8 mouse cellular contexts compared by ENCODE assay signal in genomic region chr9:71215248-71216035, GRCm38 (mm10). TPM values are rescaled to one million over a fixed set of nuclear protein-coding genes. Genes with fewer than 3 reads are reported as not detected.
DNase-seq lines count a peak whose midpoint lies in the region; ATAC-seq and TF ChIP-seq lines count a peak whose summit lies in the region.

Aldh1a2 (plus strand) TSS chr9:71215789.

- H3K4me1 ChIP-seq in forebrain, embryonic 11.5 days (replicated peaks; ENCODE audit: control insufficient read depth, insufficient read depth, low read length): peaks cover 13% of the 10 kb centered on the region
- H3K4me1 ChIP-seq in small intestine, adult 2 months (ENCODE audit: control insufficient read depth, insufficient read depth, insufficient read length, low read length): peaks cover 4% of the 10 kb centered on the region; the same call in 1 of the 2 replicates

- peak within 1 kb of the TSS; percentile 29 for H3K4me3 ChIP-seq in forebrain, embryonic 11.5 days (ENCODE audit: low read depth, low read length)
- peak within 1 kb of the TSS; percentile 62 for H3K4me3 ChIP-seq in small intestine, adult 2 months (ENCODE audit: low read depth, low read length)

- ATAC-seq in forebrain, embryonic 11.5 days (replicated peaks; ENCODE audit: low FRiP score): peak; percentile 66
- ATAC-seq in megakaryocyte, adult 5-6 weeks (ENCODE audit: poor library complexity, severe bottlenecking): peak; percentile 67

- peak within 1 kb of the TSS; percentile 51 for H3K4me2 ChIP-seq in forebrain, embryonic 11.5 days (ENCODE audit: low read depth, low read length, severe bottlenecking)

- WGBS in forebrain, embryonic 11.5 days: under 1% methylated on average over 74 of the region's 97 CpGs
- WGBS in small intestine, adult 2 months: 1% methylated on average over 96 of the region's 97 CpGs

- intact Hi-C loops in heart, postnatal 10 days (cut with DNase I): loop anchor here (1.0 to 10.0 kb wide), 3 partner anchors 139 to 409 kb away; no protein-coding TSS in a partner anchor

- peaks cover 58% of the 10 kb centered on the region for H3K27me3 ChIP-seq in forebrain, embryonic 11.5 days (ENCODE audit: control insufficient read depth, insufficient read depth, low read length)
- H3K27me3 ChIP-seq in small intestine, adult 2 months (ENCODE audit: control insufficient read depth, insufficient read depth, low read length): peaks cover 40% of the 10 kb centered on the region

- no peak for TF ChIP-seq POLR2A in small intestine, adult 2 months (IDR thresholded peaks at IDR 0.05; ENCODE audit: low read depth, low read length)

- H3K9me3 ChIP-seq in forebrain, embryonic 11.5 days (ENCODE audit: control insufficient read depth, low read length): no peaks in the 10 kb centered on the region

- 0 out of 2 replicates have a peak within 1 kb of the TSS, but pooled peaks have one; percentile 27 for H3K9ac ChIP-seq in forebrain, embryonic 11.5 days (ENCODE audit: low read length)

- peak; percentile 71 to 74 for DNase-seq in B cell, adult 2 months
- DNase-seq in WW6 (ENCODE audit: low read depth, low spot score): peak; percentile 34
- DNase-seq in forebrain, embryonic 11.5 days (ENCODE audit: low spot score): peak; percentile 83
- peak; percentile 80 to 87 for DNase-seq in heart, postnatal 10 days
- peak; percentile 61 to 86 for DNase-seq in kidney, postnatal 36 days
- peak; percentile 69 for DNase-seq in yolk sac, embryonic 10.5 days (ENCODE audit: low spot score)

- no peak within 1 kb of the TSS for H3K27ac ChIP-seq in forebrain, embryonic 11.5 days (ENCODE audit: low read depth, low read length)
- no peak within 1 kb of the TSS for H3K27ac ChIP-seq in small intestine, adult 2 months (ENCODE audit: insufficient read depth, low read depth, low read length)

- no peaks in the 10 kb centered on the region for H3K36me3 ChIP-seq in forebrain, embryonic 11.5 days (ENCODE audit: control insufficient read depth, insufficient read depth, low read length)
- H3K36me3 ChIP-seq in small intestine, adult 2 months (ENCODE audit: control insufficient read depth, insufficient read depth, low read length): no peaks in the 10 kb centered on the region

- TF ChIP-seq CTCF in small intestine, adult 2 months (IDR thresholded peaks at IDR 0.05; ENCODE audit: extremely low read depth, insufficient read length, insufficient replicate concordance, low read depth, low read length): peak; percentile 59; the same call in 1 of the 2 replicates

RNA-seq across cellular contexts. Expression of gene Aldh1a2, which starts in this region (rescaled TPM):
- polyA plus RNA-seq in forebrain, embryonic 11.5 days (2014; fragmentation: Nextera tagmentation; extraction: Ambion mirVana): 1.2 and 1.6 TPM in 2 replicates
- 10 to 100 TPM; 35.9 to 46.6 TPM for total RNA-seq in heart, postnatal 10 days (2021)
- total RNA-seq in megakaryocyte, adult 5-6 weeks (2015): 0.11 TPM in 1 of 2 replicates, not detected in the other
- total RNA-seq in megakaryocyte, adult 5-6 weeks (2017): 0.08 and 0.11 TPM in 2 replicates
- polyA plus RNA-seq in small intestine, adult 2 months (2012; rRNA removed): 5.7 and 6.2 TPM in 2 replicates

Comparison
In these comparisons a context has a peak if more than half of its experiments do, and no peak if none do; other contexts are left out.
1. RNA of gene Aldh1a2 (total RNA-seq): 35.9 to 46.6 TPM in heart, postnatal 10 days; 0.08 to 0.11 TPM in megakaryocyte, adult 5-6 weeks; every median in the first group is over 10 times any median in the second.
2. Peak in ATAC-seq in megakaryocyte, adult 5-6 weeks; RNA of the gene not detected or under 1 TPM.
3. Peak in every context shown above with its lines, with median percentiles within 50 percentile points of each other: DNase-seq.